Mouse (Mus musculus) kidney, postnatal 0 days (tissue): Measurements from ENCODE around the gene Zmym1. TPM values are rescaled to one million over a fixed set of nuclear protein-coding genes. Genes with fewer than 3 reads are reported as not detected.
A peak's percentile ranks its signal among the peaks of the same experiment; 100 is the strongest.

Source experiments
- ATAC-seq: fragments of 200-750 bp; cut with Nextera tagmentation; replicated peaks from 2 replicates; pipeline ENCODE4 v1.8.0; 2017; ENCODE audit warnings: low read depth, moderate number of reproducible peaks, moderate TSS enrichment, moderate library complexity; ENCODE audit not compliant: low FRiP score
- DNase-seq: peaks from one replicate; pipeline ENCODE4 v3.0.0-alpha.2; 2016; ENCODE audit warnings: low spot score
- H3K27ac ChIP-seq: fragments of 300-500 bp; sonication (generic); 2 replicates; pipeline ENCODE4 v1.5.1; 2014; ENCODE audit warnings: mild to moderate bottlenecking
- H3K27me3 ChIP-seq: fragments of 300-500 bp; sonication (generic); 2 replicates; pipeline ENCODE4 v1.6.1; 2014; ENCODE audit warnings: low read length, mixed read lengths; ENCODE audit not compliant: insufficient read depth
- H3K36me3 ChIP-seq: fragments of 300-500 bp; sonication (generic); 2 replicates; pipeline ENCODE4 v1.6.1; 2014; ENCODE audit warnings: low read length, mixed read lengths; ENCODE audit not compliant: insufficient read depth
- H3K4me1 ChIP-seq: fragments of 300-500 bp; sonication (generic); replicated peaks from 2 replicates; pipeline ENCODE4 v1.6.1; 2014; ENCODE audit warnings: antibody characterized with exemption, low read length, mixed read lengths; ENCODE audit not compliant: insufficient read depth
- H3K4me2 ChIP-seq: fragments of 300-500 bp; sonication (generic); 2 replicates; pipeline ENCODE4 v1.6.1; 2014; ENCODE audit warnings: mild to moderate bottlenecking, low read length, moderate library complexity, mixed read lengths
- H3K4me3 ChIP-seq: fragments of 300-500 bp; sonication (generic); replicated peaks from 2 replicates; pipeline ENCODE4 v1.5.1; 2014; ENCODE audit warnings: low read depth, low read length
- H3K9ac ChIP-seq: fragments of 300-500 bp; sonication (generic); 2 replicates; pipeline ENCODE4 v1.6.1; 2014; ENCODE audit warnings: low read depth, low read length
- H3K9me3 ChIP-seq: fragments of 300-500 bp; sonication (generic); replicated peaks from 2 replicates; pipeline ENCODE4 v1.6.1; 2016; ENCODE audit warnings: low read length, inconsistent platforms, mixed read lengths
- CTCF ChIP-seq: IDR thresholded peaks from 2 replicates; pipeline ENCODE4 v1.5.1; 2016; ENCODE audit warnings: antibody characterized with exemption, low read depth, mild to moderate bottlenecking, moderate library complexity
- WGBS: fragments of 180-500 bp; shearing (Covaris S2); extraction: QIAGEN DNeasy Blood & Tissue Kit; methylation state at CpG from one replicate; pipeline ENCODE4 v1.1.7; 2014; 5-methylcytosine and 5-hydroxymethylcytosine counted together
- polyA plus RNA-seq: library from polyadenylated mRNA; unstranded; fragments of >200 nt; fragmentation: Nextera tagmentation; extraction: Ambion mirVana; gene quantifications from 2 replicates; pipeline ENCODE4 v1.2.1, GENCODE M21; 2015

Zmym1 gene
- polyA plus RNA-seq, 1 experiment from 2014 or later: 12.6 TPM

DNA sequence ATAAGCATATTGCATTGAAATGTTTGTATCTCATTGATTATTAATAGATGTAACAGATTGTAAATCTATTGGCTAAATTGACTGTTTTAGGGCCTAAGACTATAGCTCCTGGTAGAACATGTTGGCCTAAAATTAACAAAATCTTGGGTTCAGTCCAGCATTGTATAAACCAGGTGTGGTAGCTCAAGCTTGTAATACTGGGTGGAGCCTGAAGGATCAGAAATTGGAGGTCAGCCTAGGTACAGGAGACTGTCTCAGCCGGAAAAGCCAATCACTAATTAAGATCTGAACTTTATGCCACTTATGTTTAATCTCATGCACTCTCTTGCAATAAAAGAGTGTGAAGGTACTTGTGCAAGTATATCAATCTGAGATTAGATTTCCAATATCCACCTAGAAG is 24.8 kb upstream of the Zmym1 start:
- H3K4me3 ChIP-seq: no peak overlapping the region
- 83% methylated on average over 1 of the region's 1 CpGs for WGBS
- DNase-seq (no peak), ATAC-seq (no peak)
- TF ChIP-seq CTCF: no peak
- H3K4me1 ChIP-seq: no peaks in the 10 kb centered on the region
- H3K36me3 ChIP-seq: 0 out of 2 replicates have a peak, but pooled peaks cover 6% of the 10 kb centered on the region
- H3K9ac ChIP-seq: no peak overlapping the region
- H3K27ac ChIP-seq: no peak overlapping the region
- H3K9me3 ChIP-seq: no peaks in the 10 kb centered on the region
- H3K4me2 ChIP-seq: no peak overlapping the region
- no peaks in the 10 kb centered on the region for H3K27me3 ChIP-seq

DNA sequence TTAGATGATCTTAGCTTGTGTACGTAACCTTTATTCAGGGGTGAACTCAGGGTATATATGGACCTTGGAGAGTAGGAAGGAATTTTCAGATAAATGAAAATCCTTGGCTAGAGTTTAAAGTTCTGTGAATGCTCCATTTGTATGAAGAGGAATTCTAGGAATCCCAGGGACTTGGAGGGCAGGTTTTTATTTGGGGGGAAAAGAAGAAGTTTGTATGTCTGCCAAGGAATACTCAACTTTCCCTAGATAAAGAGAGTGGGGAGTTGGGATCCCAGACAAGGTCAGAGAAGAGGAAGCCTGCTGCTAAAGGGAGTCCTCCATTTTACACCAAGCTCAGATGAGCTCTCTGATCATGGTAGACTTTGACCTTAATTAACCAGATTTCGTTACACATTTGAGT is 22.2 kb upstream of the Zmym1 start:
- no peaks in the 10 kb centered on the region for H3K36me3 ChIP-seq
- WGBS: 76% methylated on average over 2 of the region's 2 CpGs
- TF ChIP-seq CTCF: no peak

DNA sequence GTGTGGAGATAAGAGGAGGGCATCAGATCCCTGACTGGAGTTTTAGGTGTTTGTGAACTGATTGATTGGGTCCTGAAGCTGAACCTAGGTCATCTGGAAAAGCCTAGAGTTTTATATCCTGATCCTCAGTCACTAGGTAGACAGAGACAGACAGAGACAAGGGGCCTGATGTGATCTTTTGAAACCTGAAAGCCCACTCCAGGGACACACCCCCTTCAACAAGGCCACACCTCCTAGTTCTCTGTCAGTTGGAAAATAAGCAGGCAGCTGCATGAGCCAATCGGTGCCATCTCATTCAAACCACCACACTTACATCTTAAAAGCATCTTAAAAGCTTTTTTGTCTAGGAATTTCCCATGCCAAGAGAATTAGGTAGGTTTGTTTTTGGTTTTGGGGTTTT is 19.9 kb upstream of the Zmym1 start:
- Histone ChIP-seq H3K4me1 (peaks cover 6% of the 10 kb centered on the region; the same call in 1 of the 2 replicates), H3K4me2 (no peak overlapping the region), H3K9ac (no peak overlapping the region), H3K4me3 (no peak overlapping the region), H3K9me3 (no peaks in the 10 kb centered on the region), H3K27ac (no peak overlapping the region), H3K27me3 (no peaks in the 10 kb centered on the region), H3K36me3 (no peaks in the 10 kb centered on the region)
- no peak for TF ChIP-seq CTCF
- no peak for ATAC-seq
- WGBS: 33% methylated on average over 1 of the region's 1 CpGs
- DNase-seq: no peak

More for the DNA sequence above, 22.2 kb upstream of the Zmym1 start:
- peaks cover 2% of the 10 kb centered on the region; the same call in 1 of the 2 replicates for H3K4me1 ChIP-seq
- no peak overlapping the region for H3K27ac ChIP-seq
- no peak for ATAC-seq
- no peaks in the 10 kb centered on the region for H3K9me3 ChIP-seq
- H3K4me3 ChIP-seq: no peak overlapping the region
- H3K4me2 ChIP-seq: no peak overlapping the region
- H3K9ac ChIP-seq: no peak overlapping the region
- DNase-seq: no peak
- H3K27me3 ChIP-seq: no peaks in the 10 kb centered on the region

DNA sequence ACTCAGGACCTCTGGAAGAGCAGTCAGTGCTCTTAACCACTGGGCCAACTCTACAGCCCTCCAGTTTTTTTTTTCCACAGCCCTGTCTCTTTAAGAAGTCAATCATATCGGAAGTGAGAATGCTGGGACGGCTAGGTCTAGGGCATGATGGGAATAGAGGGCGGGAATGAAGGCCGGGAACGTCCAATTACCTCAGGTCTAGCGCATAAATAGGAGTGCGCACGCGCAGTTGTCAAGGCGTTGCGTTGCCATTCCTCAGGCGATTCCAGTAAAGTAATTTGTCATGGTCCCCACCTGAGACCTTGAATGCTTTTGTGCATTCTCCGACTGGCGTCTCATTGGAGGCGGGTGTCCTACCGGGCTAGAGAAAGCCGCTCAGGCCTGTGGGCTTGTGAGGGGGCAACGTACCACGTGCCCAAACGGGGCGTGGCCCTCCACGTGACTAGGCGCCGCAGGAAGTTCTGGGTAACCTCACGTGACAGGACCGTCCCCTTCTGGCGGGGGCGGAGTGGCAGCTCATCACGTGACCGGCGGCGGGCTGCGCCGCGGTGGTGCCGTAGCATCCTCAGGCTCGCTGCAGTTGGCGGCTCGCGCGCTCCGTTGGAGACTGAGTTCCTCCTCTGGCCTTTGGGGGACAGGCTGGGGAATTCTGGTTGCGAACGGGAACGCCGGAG is 16.1 kb upstream of the Zmym1 start, which contains the start of gene Zmym6:
Zmym6 (plus strand) TSS at position 509 of the 674 bp plus-strand sequence.
- ATAC-seq: peak; percentile 95
- WGBS: under 1% methylated on average over 46 of the region's 46 CpGs
- Histone ChIP-seq H3K27me3 (no peaks in the 10 kb centered on the region), H3K4me1 (peaks cover 6% of the 10 kb centered on the region; the same call in 1 of the 2 replicates), H3K36me3 (no peaks in the 10 kb centered on the region), H3K4me2 (peak within 1 kb of the TSS; percentile 78), H3K27ac (peak within 1 kb of the TSS; percentile 89), H3K9ac (peak within 1 kb of the TSS; percentile 51), H3K4me3 (peak within 1 kb of the TSS; percentile 55), H3K9me3 (no peaks in the 10 kb centered on the region)
- DNase-seq: peak; percentile 98
- no peak for TF ChIP-seq CTCF

DNA sequence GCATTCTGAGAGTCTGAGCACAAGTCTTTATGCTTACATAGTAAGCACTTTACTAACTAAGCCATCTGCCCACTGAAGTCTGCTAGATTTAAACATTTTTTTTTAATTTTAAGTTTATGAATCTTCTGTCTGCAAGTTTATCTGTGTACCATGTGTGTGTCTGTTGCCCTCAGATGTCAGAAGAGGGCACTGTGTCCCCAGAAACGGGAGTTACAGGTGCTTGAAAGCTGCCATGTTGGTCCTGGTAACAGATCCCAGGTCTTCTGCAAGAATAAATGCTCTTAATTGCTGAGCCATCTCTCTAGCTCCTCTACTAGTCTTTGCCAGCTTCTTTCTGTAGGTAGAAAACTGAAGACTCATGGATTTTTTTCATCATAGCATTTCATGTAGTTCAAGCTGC is 14.0 kb upstream of the Zmym1 start:
- H3K9ac ChIP-seq: no peak overlapping the region
- H3K4me3 ChIP-seq: no peak overlapping the region
- H3K27me3 ChIP-seq: no peaks in the 10 kb centered on the region
- peaks cover 6% of the 10 kb centered on the region; the same call in 1 of the 2 replicates for H3K4me1 ChIP-seq
- no peak overlapping the region for H3K4me2 ChIP-seq
- H3K9me3 ChIP-seq: no peaks in the 10 kb centered on the region
- TF ChIP-seq CTCF: no peak; the same call in 1 of the 2 replicates
- no peak overlapping the region for H3K27ac ChIP-seq
- no peaks in the 10 kb centered on the region for H3K36me3 ChIP-seq
- 66% methylated on average over 1 of the region's 1 CpGs for WGBS
- ATAC-seq (no peak), DNase-seq (no peak)

DNA sequence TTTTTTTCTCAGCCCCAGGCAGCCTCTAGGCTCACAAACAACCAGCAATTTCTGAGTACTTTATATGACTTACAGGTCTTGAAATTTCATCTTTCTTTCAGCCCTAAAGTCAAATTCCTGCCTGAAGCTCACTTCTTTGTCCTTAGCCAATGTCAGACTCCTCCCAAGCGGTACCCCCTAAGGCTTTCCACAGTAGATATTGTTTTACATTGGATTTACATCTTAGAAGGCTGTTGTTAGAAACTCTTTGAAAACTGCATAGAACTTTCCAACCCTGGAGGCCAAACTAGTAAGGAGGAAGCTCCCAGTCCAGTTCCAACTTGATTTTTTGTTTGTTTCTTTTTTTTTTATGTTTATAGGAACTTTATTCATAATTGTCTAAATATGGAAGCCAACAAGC is 3.1 kb upstream of the Zmym1 start:
- no peak overlapping the region for H3K4me2 ChIP-seq
- no peaks in the 10 kb centered on the region for H3K36me3 ChIP-seq
- ATAC-seq (no peak), DNase-seq (no peak)
- no peaks in the 10 kb centered on the region for H3K4me1 ChIP-seq
- no peaks in the 10 kb centered on the region for H3K9me3 ChIP-seq
- H3K27ac ChIP-seq: no peak overlapping the region
- no peak for TF ChIP-seq CTCF
- no peak overlapping the region for H3K4me3 ChIP-seq
- no peak overlapping the region for H3K9ac ChIP-seq
- WGBS: 57% methylated on average over 1 of the region's 1 CpGs
- H3K27me3 ChIP-seq: no peaks in the 10 kb centered on the region
